Comparison of ENCODE assay signal across 20 mouse cellular contexts in genomic region chr4:120749601-120750000, GRCm38 (mm10). TPM values are rescaled to one million over a fixed set of nuclear protein-coding genes. Genes with fewer than 3 reads are reported as not detected.
"Had no signal": no experiment of that assay in that cellular context is flagged by ENCODE, and none has a peak within 500 bp of the region (broad histone marks: within the 10 kb centered on the region; RNA-seq: fewer than 3 reads in every experiment).

No protein-coding gene starts in this region.

- H3K9ac ChIP-seq: liver, embryonic 12.5 days; liver, embryonic 14.5 days; lung, embryonic 15.5 days; midbrain, embryonic 13.5 days; midbrain, embryonic 15.5 days; neural tube, embryonic 13.5 days; neural tube, embryonic 15.5 days had no signal

- H3K9me3 ChIP-seq: liver, embryonic 12.5 days; lung, embryonic 15.5 days; megakaryocyte, embryonic 14.5 days; midbrain, embryonic 13.5 days; midbrain, embryonic 15.5 days; neural tube, embryonic 13.5 days; neural tube, embryonic 15.5 days had no signal

- H3K36me3 ChIP-seq: liver, embryonic 12.5 days; lung, embryonic 15.5 days; midbrain, embryonic 13.5 days; midbrain, embryonic 15.5 days; neural tube, embryonic 13.5 days; neural tube, embryonic 15.5 days had no signal

- H3K4me2 ChIP-seq: liver, embryonic 12.5 days; lung, embryonic 15.5 days; midbrain, embryonic 11.5 days; midbrain, embryonic 13.5 days; midbrain, embryonic 15.5 days; neural tube, embryonic 13.5 days; neural tube, embryonic 15.5 days had no signal

- DNase-seq: lung, adult 2 months; lung, postnatal 10 days; retina, postnatal 1 day; right cerebral cortex, adult 18-20 months; right cerebral cortex, postnatal 25 days; right cerebral cortex, postnatal 4 days; spleen, adult 18-20 months; thymus, adult 18-20 months; thymus, postnatal 25 days; thymus, postnatal 4 days had no signal

- H3K4me3 ChIP-seq: liver, embryonic 12.5 days; lung, embryonic 15.5 days; megakaryocyte, embryonic 14.5 days; midbrain, embryonic 13.5 days; midbrain, embryonic 15.5 days; neural tube, embryonic 13.5 days; neural tube, embryonic 15.5 days had no signal

- ATAC-seq: liver, embryonic 12.5 days; midbrain, embryonic 13.5 days; midbrain, embryonic 15.5 days had no signal

- H3K27ac ChIP-seq: liver, embryonic 12.5 days; liver, embryonic 14.5 days; lung, embryonic 15.5 days; midbrain, embryonic 13.5 days; midbrain, embryonic 15.5 days; neural tube, embryonic 13.5 days; neural tube, embryonic 15.5 days had no signal

RNA-seq across cellular contexts. Expression of gene Kcnq4, which starts 1.2 kb away (rescaled TPM):
- total RNA-seq: monocyte, adult 5-6 weeks had no signal
